Mouse (Mus musculus): ENCODE measurements at regions not wholly inside any gene's neighbourhood (a gene's known extent, or its start where the extent isn't known, plus 50 kb on each side); places are given as distances from the start of the nearest gene placed in this dataset.

DNA sequence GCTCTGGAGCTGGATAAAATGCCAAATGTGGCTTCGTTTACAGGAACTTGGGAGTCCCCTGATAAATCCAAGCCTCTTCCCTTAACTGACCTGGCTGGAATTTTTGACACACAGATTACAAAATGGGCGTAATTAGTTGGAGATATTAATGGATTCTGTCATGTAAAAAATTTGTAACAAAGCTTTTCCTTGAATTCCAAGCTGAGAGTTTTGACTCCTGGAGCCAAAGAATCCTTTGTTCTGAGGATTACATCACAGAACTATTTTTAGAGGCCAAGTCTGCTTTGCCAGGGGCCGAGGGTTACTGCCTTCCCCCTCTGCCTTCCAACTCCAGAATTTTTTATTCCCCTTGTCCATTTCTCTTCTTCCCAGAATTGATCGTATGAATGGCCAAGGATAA is 1096.5 kb downstream of the Mrps31 start:
- TF ChIP-seq HCFC1 (IDR thresholded peaks at IDR 0.05; ENCODE audit: borderline replicate concordance, insufficient read depth, low read length) (no peak), ZC3H11A (IDR thresholded peaks at IDR 0.05; ENCODE audit: borderline replicate concordance, low read depth, low read length) (no peak), ZNF384 (IDR thresholded peaks at IDR 0.05; ENCODE audit: low read depth, low read length) (no peak), MAFK (IDR thresholded peaks at IDR 0.05; ENCODE audit: insufficient read depth, low read depth, low read length) (no peak)
